ENCODE assay signal across 11 mouse cellular contexts in the genomic region with DNA sequence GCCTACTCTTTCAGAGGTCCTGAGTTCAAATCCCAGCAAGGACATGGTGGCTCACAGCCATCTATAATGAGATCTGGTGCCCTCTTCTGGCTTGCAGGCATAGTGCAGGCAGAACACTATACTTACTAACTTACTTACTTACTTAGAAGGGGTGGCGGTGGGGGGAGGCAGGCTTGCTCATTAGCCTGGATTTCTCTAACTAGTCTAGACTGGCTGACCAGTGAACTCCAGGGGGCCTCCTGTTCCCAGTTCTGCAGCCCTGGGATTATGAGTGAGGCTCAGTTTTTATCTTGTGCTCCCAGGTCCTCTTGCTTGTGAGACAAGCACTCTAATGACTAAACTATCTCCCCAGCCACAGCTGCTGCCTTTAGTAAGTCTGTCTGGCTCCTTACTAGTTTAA. TPM values are rescaled to one million over a fixed set of nuclear protein-coding genes. Genes with fewer than 3 reads are reported as not detected.
DNase-seq lines count a peak whose midpoint lies in the region; ATAC-seq and TF ChIP-seq lines count a peak whose summit lies in the region.
"Had no signal": no experiment of that assay in that cellular context is flagged by ENCODE, and none has a peak within 500 bp of the region (broad histone marks: within the 10 kb centered on the region; RNA-seq: fewer than 3 reads in every experiment).

No protein-coding gene starts in this region.

- no peak overlapping the region for H3K27ac ChIP-seq in liver, embryonic 14.5 days
- H3K27ac ChIP-seq: neural tube, embryonic 12.5 days; stomach, embryonic 15.5 days had no signal

- TF ChIP-seq CTCF in liver, embryonic 14.5 days (IDR thresholded peaks at IDR 0.05; ENCODE audit: low read depth), result peak; percentile 67

- H3K9me3 ChIP-seq in liver, embryonic 14.5 days (ENCODE audit: control insufficient read depth, low read length), result no peaks in the 10 kb centered on the region
- H3K9me3 ChIP-seq: neural tube, embryonic 12.5 days; stomach, embryonic 15.5 days had no signal

- no peak for ATAC-seq in cerebellum, adult (ENCODE audit: insufficient number of reproducible peaks, low FRiP score, low TSS enrichment)
- peak; percentile 77 for ATAC-seq in liver, embryonic 14.5 days (ENCODE audit: insufficient read depth)

- H3K27me3 ChIP-seq in liver, embryonic 14.5 days (ENCODE audit: control insufficient read depth, insufficient read depth, low read length), result no peaks in the 10 kb centered on the region
- H3K27me3 ChIP-seq: neural tube, embryonic 12.5 days; stomach, embryonic 15.5 days had no signal

- DNase-seq in cerebellum, postnatal 14 days, result peak; percentile 16 to 36
- peak; percentile 26 for DNase-seq in right cerebral cortex, postnatal 14 days
- DNase-seq in right cerebral cortex, adult 18-20 months, result no peak
- peak; percentile 40 to 42 (median 41) for DNase-seq in liver, embryonic 14.5 days (ENCODE audit: low read depth in 3 of 3, low spot score in 3 of 3)
- DNase-seq in thymus, postnatal 4 days, result peak; percentile 58
- no peak for DNase-seq in layer of hippocampus, postnatal 14 days (ENCODE audit: low spot score in 2 of 2)
- no peak for DNase-seq in cerebellum, postnatal 36 days
- DNase-seq: left cerebral cortex, postnatal 4 days had no signal

- 67% methylated on average over 1 of the region's 1 CpGs for WGBS in liver, embryonic 14.5 days (ENCODE audit: insufficient replicate concordance)

- TF ChIP-seq EP300 in liver, embryonic 14.5 days (IDR thresholded peaks at IDR 0.05; ENCODE audit: low read depth), result peak; percentile 53

- peaks cover 22% of the 10 kb centered on the region for H3K36me3 ChIP-seq in liver, embryonic 14.5 days (replicated peaks; ENCODE audit: control insufficient read depth, insufficient read depth, low read depth)

- 0 out of 4 replicates have a peak, but pooled peaks cover 0 to 5% of the 10 kb centered on the region in 2 experiments for H3K4me1 ChIP-seq in liver, embryonic 14.5 days (replicated peaks; ENCODE audit: control insufficient read depth in 2 of 2, insufficient read depth in 2 of 2, low read length in 1 of 2)

- no peak overlapping the region for H3K4me2 ChIP-seq in liver, embryonic 14.5 days (ENCODE audit: low read depth)
- H3K4me2 ChIP-seq: neural tube, embryonic 12.5 days; stomach, embryonic 15.5 days had no signal

- H3K9ac ChIP-seq in liver, embryonic 14.5 days (replicated peaks), result no peak overlapping the region
- H3K9ac ChIP-seq: neural tube, embryonic 12.5 days; stomach, embryonic 15.5 days had no signal

- no peak overlapping the region for H3K4me3 ChIP-seq in liver, embryonic 14.5 days (ENCODE audit: insufficient read depth in 1 of 2, low read depth in 2 of 2, low read length in 2 of 2)
- H3K4me3 ChIP-seq: neural tube, embryonic 12.5 days; stomach, embryonic 15.5 days had no signal

RNA-seq across cellular contexts. Expression of gene Bcl2l14, which starts 58.0 kb away (rescaled TPM):
- 0.03 and 0.08 TPM in 2 replicates for polyA plus RNA-seq in liver, embryonic 14.5 days (2012; rRNA removed)
- polyA plus RNA-seq in liver, embryonic 14.5 days (2014; fragmentation: Nextera tagmentation; extraction: Ambion mirVana), result 0.10 TPM in 1 of 2 replicates, not detected in the other
- not detected for total RNA-seq in layer of hippocampus, postnatal 14 days (2021)
- total RNA-seq: left cerebral cortex, postnatal 4 days had no signal

Comparison
In these comparisons a context has a peak if more than half of its experiments do, and no peak if none do; other contexts are left out.
1. DNase-seq: peak in cerebellum, postnatal 14 days (2 of 2), right cerebral cortex, postnatal 14 days (single experiment), liver, embryonic 14.5 days (3 of 3) and thymus, postnatal 4 days (single experiment); none in right cerebral cortex, adult 18-20 months (single experiment), layer of hippocampus, postnatal 14 days (0 of 2) and cerebellum, postnatal 36 days (0 of 2).